ENCODE assay signal across 11 mouse cellular contexts in the genomic region with DNA sequence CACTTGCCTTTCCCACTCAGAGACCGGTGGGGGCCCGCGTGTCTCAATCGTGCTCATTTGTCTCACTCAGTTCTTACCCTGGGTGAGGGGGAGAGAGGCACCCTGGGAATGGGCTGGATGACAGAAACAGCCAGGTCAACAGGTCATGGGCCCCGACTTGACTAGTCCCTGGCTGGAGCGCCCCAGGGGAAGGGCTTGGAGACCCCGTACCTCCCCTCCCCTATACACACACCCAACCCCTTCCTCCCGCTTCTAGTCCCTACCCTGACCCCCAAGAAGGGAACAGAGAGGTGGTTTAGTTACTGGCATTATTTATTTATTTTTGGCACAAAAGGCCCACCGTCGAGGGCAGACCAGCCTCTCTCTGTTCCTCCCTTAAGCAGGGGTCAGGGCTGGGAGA. TPM values are rescaled to one million over a fixed set of nuclear protein-coding genes. Genes with fewer than 3 reads are reported as not detected.
DNase-seq lines count a peak whose midpoint lies in the region; ATAC-seq and TF ChIP-seq lines count a peak whose summit lies in the region.
"Had no signal": no experiment of that assay in that cellular context is flagged by ENCODE, and none has a peak within 500 bp of the region (broad histone marks: within the 10 kb centered on the region; RNA-seq: fewer than 3 reads in every experiment).

No protein-coding gene starts in this region.

- WGBS in hindbrain, embryonic 12.5 days: 5% methylated on average over 10 of the region's 10 CpGs
- WGBS in hindbrain, postnatal 0 days: 14% methylated on average over 10 of the region's 10 CpGs
- WGBS in forebrain, embryonic 16.5 days: 12% methylated on average over 10 of the region's 10 CpGs

- H3K4me3 ChIP-seq in hindbrain, embryonic 12.5 days: no peak overlapping the region
- H3K4me3 ChIP-seq in hindbrain, postnatal 0 days (ENCODE audit: low read length): no peak overlapping the region
- H3K4me3 ChIP-seq in testis, adult 2 months (ENCODE audit: control insufficient read depth, low read depth, low read length): peak overlapping the region; percentile 48
- H3K4me3 ChIP-seq in forebrain, embryonic 16.5 days (replicated peaks; ENCODE audit: low read length): no peak overlapping the region
- H3K4me3 ChIP-seq: layer of hippocampus, adult 2 months had no signal

- DNase-seq in hindbrain, postnatal 0 days (ENCODE audit: low spot score): no peak
- no peak for DNase-seq in testis, postnatal 14 days (ENCODE audit: low spot score)
- DNase-seq in right cerebral cortex, adult 2 months (ENCODE audit: low spot score in 2 of 2): no peak
- DNase-seq in lung, postnatal 25 days (ENCODE audit: low spot score): no peak
- DNase-seq in layer of hippocampus, postnatal 36 days: no peak
- DNase-seq: adrenal gland, postnatal 36 days had no signal

- no peak for TF ChIP-seq POLR2A in testis, adult 2 months (IDR thresholded peaks at IDR 0.05; ENCODE audit: control insufficient read depth, low read depth, low read length)

- peaks cover 27% of the 10 kb centered on the region for H3K36me3 ChIP-seq in hindbrain, embryonic 12.5 days
- peaks cover 9% of the 10 kb centered on the region for H3K36me3 ChIP-seq in hindbrain, postnatal 0 days (ENCODE audit: insufficient read depth, low read length)
- no peaks in the 10 kb centered on the region for H3K36me3 ChIP-seq in testis, adult 2 months (ENCODE audit: control insufficient read depth, insufficient read depth, low read length)
- H3K36me3 ChIP-seq in forebrain, embryonic 16.5 days (ENCODE audit: control insufficient read depth, insufficient read depth): peaks cover 11% of the 10 kb centered on the region

- no peak overlapping the region for H3K4me2 ChIP-seq in hindbrain, embryonic 12.5 days (replicated peaks)
- no peak overlapping the region for H3K4me2 ChIP-seq in hindbrain, postnatal 0 days (ENCODE audit: low read depth, low read length)
- no peak overlapping the region for H3K4me2 ChIP-seq in forebrain, embryonic 16.5 days (ENCODE audit: low read length)

- H3K9ac ChIP-seq in hindbrain, embryonic 12.5 days: no peak overlapping the region
- H3K9ac ChIP-seq in hindbrain, postnatal 0 days (replicated peaks; ENCODE audit: low read length): no peak overlapping the region
- no peak overlapping the region for H3K9ac ChIP-seq in forebrain, embryonic 16.5 days (replicated peaks; ENCODE audit: low read depth, low read length)

- peaks cover 27% of the 10 kb centered on the region for H3K4me1 ChIP-seq in hindbrain, embryonic 12.5 days
- no peaks in the 10 kb centered on the region for H3K4me1 ChIP-seq in hindbrain, postnatal 0 days (ENCODE audit: insufficient read depth, low read length)
- H3K4me1 ChIP-seq in testis, adult 2 months (ENCODE audit: control insufficient read depth, insufficient read depth, low read length): peaks cover 18% of the 10 kb centered on the region
- peaks cover 5% of the 10 kb centered on the region for H3K4me1 ChIP-seq in forebrain, embryonic 16.5 days (replicated peaks; ENCODE audit: control insufficient read depth, insufficient read depth, low read length)

- ATAC-seq in hindbrain, embryonic 12.5 days (ENCODE audit: low FRiP score): 0 out of 2 replicates have a peak, but pooled peaks have one; percentile 7
- ATAC-seq in hindbrain, postnatal 0 days: no peak
- 0 out of 2 replicates have a peak, but pooled peaks have one; percentile 11 for ATAC-seq in forebrain, embryonic 16.5 days
- ATAC-seq: lung, postnatal 0 days had no signal

- TF ChIP-seq CTCF in hindbrain, postnatal 0 days (IDR thresholded peaks at IDR 0.05; ENCODE audit: low read depth): no peak
- TF ChIP-seq CTCF in testis, adult 2 months (IDR thresholded peaks at IDR 0.05; ENCODE audit: control insufficient read depth, insufficient read depth, insufficient replicate concordance, low read depth, low read length): no peak

- H3K27ac ChIP-seq in hindbrain, embryonic 12.5 days: no peak overlapping the region
- H3K27ac ChIP-seq in hindbrain, postnatal 0 days: no peak overlapping the region
- H3K27ac ChIP-seq in testis, adult 2 months (ENCODE audit: control insufficient read depth, insufficient read depth, low read depth, low read length): no peak overlapping the region
- no peak overlapping the region for H3K27ac ChIP-seq in forebrain, embryonic 16.5 days (ENCODE audit: low read length)
- H3K27ac ChIP-seq: layer of hippocampus, adult 2 months had no signal

- H3K27me3 ChIP-seq in hindbrain, embryonic 12.5 days: peaks cover 2% of the 10 kb centered on the region; the same call in 1 of the 2 replicates
- H3K27me3 ChIP-seq in hindbrain, postnatal 0 days (ENCODE audit: insufficient read depth, low read length): no peaks in the 10 kb centered on the region
- H3K27me3 ChIP-seq in testis, adult 2 months (ENCODE audit: control insufficient read depth, insufficient read depth, low read length): no peaks in the 10 kb centered on the region
- H3K27me3 ChIP-seq in forebrain, embryonic 16.5 days (replicated peaks; ENCODE audit: control insufficient read depth, insufficient read depth, low read length): no peaks in the 10 kb centered on the region

- H3K9me3 ChIP-seq in hindbrain, embryonic 12.5 days (replicated peaks): no peaks in the 10 kb centered on the region
- no peaks in the 10 kb centered on the region for H3K9me3 ChIP-seq in hindbrain, postnatal 0 days (ENCODE audit: low read length)
- H3K9me3 ChIP-seq in forebrain, embryonic 16.5 days (ENCODE audit: control insufficient read depth, low read length): no peaks in the 10 kb centered on the region

RNA-seq across cellular contexts. Expression of a gene that starts 16.2 kb away (rescaled TPM):
- polyA plus RNA-seq in hindbrain, embryonic 12.5 days (2016; fragmentation: Nextera tagmentation; extraction: Ambion mirVana): 39.8 and 40.8 TPM in 2 replicates
- total RNA-seq in hindbrain, postnatal 0 days (2014; rRNA removed): 38.4 and 40.4 TPM in 2 replicates
- polyA plus RNA-seq in hindbrain, postnatal 0 days (2015; fragmentation: Nextera tagmentation; extraction: Ambion mirVana): 23.7 and 26.3 TPM in 2 replicates
- polyA plus RNA-seq in testis, adult 2 months (2012; rRNA removed): 267 and 276 TPM in 2 replicates
- polyA plus RNA-seq in forebrain, embryonic 16.5 days (2015; fragmentation: Nextera tagmentation; extraction: Ambion mirVana): 36.6 and 38.4 TPM in 2 replicates
- total RNA-seq in layer of hippocampus, postnatal 36 days (2021): 10 to 100 TPM; 28.4 to 30.0 TPM

RNA-seq across cellular contexts. Expression of a gene that starts 16.4 kb away (rescaled TPM):
- polyA plus RNA-seq in hindbrain, embryonic 12.5 days (2016; fragmentation: Nextera tagmentation; extraction: Ambion mirVana): 16.5 and 17.1 TPM in 2 replicates
- total RNA-seq in hindbrain, postnatal 0 days (2014; rRNA removed): 141 and 142 TPM in 2 replicates
- 14.6 and 14.8 TPM in 2 replicates for polyA plus RNA-seq in hindbrain, postnatal 0 days (2015; fragmentation: Nextera tagmentation; extraction: Ambion mirVana)
- polyA plus RNA-seq in testis, adult 2 months (2012; rRNA removed): 83.7 and 86.7 TPM in 2 replicates
- 10.4 and 16.9 TPM in 2 replicates for polyA plus RNA-seq in forebrain, embryonic 16.5 days (2015; fragmentation: Nextera tagmentation; extraction: Ambion mirVana)
- 100 to 1,000 TPM; 234 to 242 TPM for total RNA-seq in layer of hippocampus, postnatal 36 days (2021)
